Mouse (Mus musculus) liver, embryonic 16.5 days (tissue): ENCODE measurements around the gene Tgif2. TPM values are rescaled to one million over a fixed set of nuclear protein-coding genes. Genes with fewer than 3 reads are reported as not detected.
"Not testable (repeated sequence)": the region's sequence is repeated elsewhere in the genome, so short reads cannot be mapped to it uniquely, and the experiment has no call there.

Source experiments
- ATAC-seq: fragments of 200-750 bp; cut with Nextera tagmentation; 2 replicates; pipeline ENCODE4 v1.8.0; 2017; ENCODE audit warnings: low read depth, mild to moderate bottlenecking, moderate number of reproducible peaks, moderate library complexity
- H3K27ac ChIP-seq: fragments of 300-500 bp; sonication (generic); 2 replicates; pipeline ENCODE4 v1.5.1; 2014; ENCODE audit warnings: mild to moderate bottlenecking, low read length
- H3K27me3 ChIP-seq: fragments of 300-500 bp; sonication (generic); 2 replicates; pipeline ENCODE4 v1.6.1; 2014; ENCODE audit warnings: low read depth, low read length, mixed read lengths; ENCODE audit not compliant: control insufficient read depth, insufficient read depth
- H3K36me3 ChIP-seq: fragments of 300-500 bp; sonication (generic); 2 replicates; pipeline ENCODE4 v1.6.1; 2014; ENCODE audit warnings: mild to moderate bottlenecking; ENCODE audit not compliant: control insufficient read depth, insufficient read depth
- H3K4me1 ChIP-seq: fragments of 300-500 bp; sonication (generic); 2 replicates; pipeline ENCODE4 v1.6.1; 2014; ENCODE audit warnings: low read depth, low read length, mixed read lengths; ENCODE audit not compliant: control insufficient read depth
- H3K4me2 ChIP-seq: fragments of 300-500 bp; sonication (generic); 2 replicates; pipeline ENCODE4 v1.6.1; 2014; ENCODE audit warnings: low read depth, low read length, mixed read lengths
- H3K4me3 ChIP-seq: fragments of 300-500 bp; sonication (generic); 2 replicates; pipeline ENCODE4 v1.5.1; 2014; ENCODE audit warnings: low read depth, mild to moderate bottlenecking, low read length
- H3K9ac ChIP-seq: fragments of 300-500 bp; sonication (generic); 2 replicates; pipeline ENCODE4 v1.6.1; 2014; ENCODE audit warnings: low read depth, low read length
- H3K9me3 ChIP-seq: fragments of 300-500 bp; sonication (generic); replicated peaks from 2 replicates; pipeline ENCODE4 v1.6.1; 2016; ENCODE audit warnings: low read length; ENCODE audit not compliant: control insufficient read depth
- WGBS: fragments of 180-500 bp; shearing (Covaris S2); extraction: QIAGEN DNeasy Blood & Tissue Kit; methylation state at CpG from one replicate; pipeline ENCODE4 v1.1.7; 2014; ENCODE audit not compliant: insufficient replicate concordance; 5-methylcytosine and 5-hydroxymethylcytosine counted together
- polyA plus RNA-seq: library from polyadenylated mRNA; unstranded; fragments of >200 nt; fragmentation: Nextera tagmentation; extraction: Ambion mirVana; gene quantifications from 2 replicates; pipeline ENCODE4 v1.2.1, GENCODE M21; 2015

The Tgif2 gene
- polyA plus RNA-seq, 1 experiment from 2014 or later = 5.4 TPM

GRCm38 (mm10) chr2:156811556-156811955, 28.3 kb upstream of the Tgif2 start:
- Histone ChIP-seq H3K9me3 (no peaks in the 10 kb centered on the region), H3K27ac (no peak overlapping the region), H3K4me3 (no peak overlapping the region), H3K27me3 (no peaks in the 10 kb centered on the region), H3K4me2 (no peak overlapping the region), H3K4me1 (no peaks in the 10 kb centered on the region), H3K36me3 (no peaks in the 10 kb centered on the region), H3K9ac (no peak overlapping the region)
- no peak for ATAC-seq
- WGBS = 52% methylated on average over 5 of the region's 5 CpGs

- H3K4me1 ChIP-seq = no peaks in the 10 kb centered on the region
- 24% methylated on average over 8 of the region's 8 CpGs for WGBS
- no peaks in the 10 kb centered on the region for H3K36me3 ChIP-seq
- H3K4me3 ChIP-seq = no peak overlapping the region
- no peaks in the 10 kb centered on the region for H3K9me3 ChIP-seq
- no peaks in the 10 kb centered on the region for H3K27me3 ChIP-seq
- H3K4me2 ChIP-seq = no peak overlapping the region
- no peak overlapping the region for H3K27ac ChIP-seq
- H3K9ac ChIP-seq = no peak overlapping the region
- ATAC-seq = no peak
These were observed 25.4 kb upstream of the Tgif2 start for GRCm38 (mm10) chr2:156814344-156814801.

- Histone ChIP-seq H3K36me3 (no peaks in the 10 kb centered on the region), H3K27ac (no peak overlapping the region), H3K9ac (no peak overlapping the region), H3K4me1 (no peaks in the 10 kb centered on the region), H3K4me2 (no peak overlapping the region), H3K27me3 (no peaks in the 10 kb centered on the region), H3K4me3 (no peak overlapping the region), H3K9me3 (no peaks in the 10 kb centered on the region)
- 25% methylated on average over 5 of the region's 5 CpGs for WGBS
- ATAC-seq = no peak
These were observed 24.9 kb upstream of the Tgif2 start for GRCm38 (mm10) chr2:156814893-156815292.

GRCm38 (mm10) chr2:156815412-156815811, 24.4 kb upstream of the Tgif2 start:
- no peak overlapping the region for H3K4me3 ChIP-seq
- no peak overlapping the region for H3K4me2 ChIP-seq
- H3K4me1 ChIP-seq = no peaks in the 10 kb centered on the region
- no peaks in the 10 kb centered on the region for H3K36me3 ChIP-seq
- 61% methylated on average over 3 of the region's 3 CpGs for WGBS
- no peak overlapping the region for H3K9ac ChIP-seq
- no peaks in the 10 kb centered on the region for H3K9me3 ChIP-seq
- no peak for ATAC-seq
- no peaks in the 10 kb centered on the region for H3K27me3 ChIP-seq
- no peak overlapping the region for H3K27ac ChIP-seq

GRCm38 (mm10) chr2:156816116-156816515, 23.7 kb upstream of the Tgif2 start:
- H3K9ac ChIP-seq = no peak overlapping the region
- no peaks in the 10 kb centered on the region for H3K9me3 ChIP-seq
- no peak overlapping the region for H3K4me3 ChIP-seq
- H3K4me1 ChIP-seq = no peaks in the 10 kb centered on the region
- H3K27me3 ChIP-seq = no peaks in the 10 kb centered on the region
- WGBS = 52% methylated on average over 1 of the region's 1 CpGs
- H3K27ac ChIP-seq = no peak overlapping the region
- no peaks in the 10 kb centered on the region for H3K36me3 ChIP-seq
- no peak for ATAC-seq
- H3K4me2 ChIP-seq = no peak overlapping the region

- not testable (repeated sequence) for H3K27ac ChIP-seq, H3K27me3 ChIP-seq, H3K4me2 ChIP-seq, H3K9me3 ChIP-seq, H3K4me1 ChIP-seq, H3K4me3 ChIP-seq, H3K9ac ChIP-seq, ATAC-seq, H3K36me3 ChIP-seq
- WGBS = 70% methylated on average over 6 of the region's 6 CpGs
These were observed 14.7 kb upstream of the Tgif2 start for GRCm38 (mm10) chr2:156825128-156825527.

GRCm38 (mm10) chr2:156834336-156834735, 5.5 kb upstream of the Tgif2 start:
- Histone ChIP-seq H3K9me3 (peaks cover 11% of the 10 kb centered on the region; the same call in 1 of the 2 replicates), H3K36me3 (peaks cover 19% of the 10 kb centered on the region), H3K9ac (no peak overlapping the region), H3K4me3 (no peak overlapping the region), H3K4me2 (no peak overlapping the region), H3K4me1 (peaks cover under 1% of the 10 kb centered on the region), H3K27ac (no peak overlapping the region), H3K27me3 (no peaks in the 10 kb centered on the region)
- no peak for ATAC-seq
- WGBS = 86% methylated on average over 11 of the region's 11 CpGs

- H3K36me3 ChIP-seq = no peaks in the 10 kb centered on the region
- WGBS = 62% methylated on average over 6 of the region's 6 CpGs
- peaks cover 33% of the 10 kb centered on the region for H3K4me1 ChIP-seq
- peak overlapping the region; percentile 64 for H3K27ac ChIP-seq
- no peak overlapping the region for H3K9ac ChIP-seq
- H3K4me2 ChIP-seq = peak overlapping the region; percentile 92
- ATAC-seq = no peak
- H3K27me3 ChIP-seq = no peaks in the 10 kb centered on the region
- no peaks in the 10 kb centered on the region for H3K9me3 ChIP-seq
- no peak overlapping the region for H3K4me3 ChIP-seq
These were observed 968 bp upstream of the Tgif2 start for GRCm38 (mm10) chr2:156838839-156839238.

- H3K4me1 ChIP-seq = peaks cover 33% of the 10 kb centered on the region
- H3K36me3 ChIP-seq = no peaks in the 10 kb centered on the region
- no peaks in the 10 kb centered on the region for H3K9me3 ChIP-seq
- under 1% methylated on average over 64 of the region's 79 CpGs for WGBS
- H3K27me3 ChIP-seq = no peaks in the 10 kb centered on the region
- ATAC-seq = 0 out of 2 replicates have a peak, but pooled peaks have one; percentile 17
- peak overlapping the region; percentile 71 for H3K4me3 ChIP-seq
- H3K4me2 ChIP-seq = peak overlapping the region; percentile 92
- H3K27ac ChIP-seq = peak overlapping the region; percentile 67
- H3K9ac ChIP-seq = peak overlapping the region; percentile 70
These were observed 657 bp downstream of the Tgif2 start for GRCm38 (mm10) chr2:156840301-156841027.
